ENCODE assay signal across 8 mouse cellular contexts in the genomic region with DNA sequence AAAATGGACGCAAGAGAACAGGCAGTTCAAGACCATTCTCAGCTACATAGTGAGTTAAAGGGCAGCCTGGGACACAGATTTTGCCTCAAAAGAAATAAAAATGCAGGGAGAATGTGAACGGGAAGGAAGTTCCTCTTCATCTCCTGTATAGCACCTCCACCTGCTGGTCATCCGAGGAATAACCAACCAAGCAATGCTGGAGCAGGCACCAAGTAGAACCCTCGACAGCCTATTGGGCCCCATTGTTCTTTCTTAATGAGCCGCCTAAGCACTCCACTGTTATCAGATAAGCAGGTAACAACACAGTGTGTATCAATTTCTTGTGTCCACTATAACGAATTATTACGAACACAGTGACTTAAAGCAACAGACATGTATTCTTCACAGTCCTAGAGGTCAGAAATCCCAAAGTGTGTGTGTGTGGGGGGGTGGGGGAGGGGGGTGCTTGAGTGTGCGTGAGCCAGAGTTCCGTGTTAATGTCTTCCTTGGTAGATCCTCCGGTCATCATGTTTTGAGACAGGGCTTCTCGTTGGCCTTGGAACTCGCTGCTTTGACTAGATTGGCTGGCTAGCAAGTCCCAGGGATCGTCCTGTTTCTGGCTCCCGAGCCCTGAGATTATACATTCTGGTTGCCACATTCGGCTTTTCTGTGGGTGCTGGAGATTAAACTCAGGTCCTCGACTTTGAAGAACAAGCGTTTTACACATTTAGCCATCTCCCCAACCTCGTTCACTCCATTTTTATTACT. TPM values are rescaled to one million over a fixed set of nuclear protein-coding genes. Genes with fewer than 3 reads are reported as not detected.
DNase-seq lines count a peak whose midpoint lies in the region; ATAC-seq and TF ChIP-seq lines count a peak whose summit lies in the region.

No protein-coding gene starts in this region.

- 28% methylated on average over 18 of the region's 18 CpGs for WGBS in forebrain, embryonic 11.5 days
- 19% methylated on average over 18 of the region's 18 CpGs for WGBS in heart, embryonic 16.5 days
- WGBS in liver, embryonic 14.5 days (ENCODE audit: insufficient replicate concordance) = 17% methylated on average over 18 of the region's 18 CpGs
- 36% methylated on average over 18 of the region's 18 CpGs for WGBS in neural tube, embryonic 12.5 days
- 26% methylated on average over 18 of the region's 18 CpGs for WGBS in stomach, postnatal 0 days

- H3K27ac ChIP-seq in forebrain, embryonic 11.5 days (ENCODE audit: low read depth, low read length) = no peak overlapping the region
- no peak overlapping the region; the same call in 1 of the 2 replicates for H3K27ac ChIP-seq in heart, embryonic 16.5 days (ENCODE audit: low read length)
- no peak overlapping the region for H3K27ac ChIP-seq in liver, embryonic 14.5 days
- no peak overlapping the region for H3K27ac ChIP-seq in neural tube, embryonic 12.5 days
- no peak overlapping the region for H3K27ac ChIP-seq in stomach, postnatal 0 days (replicated peaks)

- no peaks in the 10 kb centered on the region for H3K27me3 ChIP-seq in forebrain, embryonic 11.5 days (ENCODE audit: control insufficient read depth, insufficient read depth, low read length)
- no peaks in the 10 kb centered on the region for H3K27me3 ChIP-seq in heart, embryonic 16.5 days (ENCODE audit: control insufficient read depth, insufficient read depth, low read length)
- no peaks in the 10 kb centered on the region for H3K27me3 ChIP-seq in liver, embryonic 14.5 days (ENCODE audit: control insufficient read depth, insufficient read depth, low read length)
- H3K27me3 ChIP-seq in neural tube, embryonic 12.5 days (replicated peaks) = no peaks in the 10 kb centered on the region
- H3K27me3 ChIP-seq in stomach, postnatal 0 days (ENCODE audit: control insufficient read depth, insufficient read depth, low read length) = no peaks in the 10 kb centered on the region

- peak overlapping the region; percentile 24 for H3K4me2 ChIP-seq in forebrain, embryonic 11.5 days (ENCODE audit: low read depth, low read length, severe bottlenecking)
- H3K4me2 ChIP-seq in heart, embryonic 16.5 days (ENCODE audit: low read depth, low read length) = peak overlapping the region; percentile 63
- H3K4me2 ChIP-seq in liver, embryonic 14.5 days (ENCODE audit: low read depth) = peak overlapping the region; percentile 56
- peak overlapping the region; percentile 49 for H3K4me2 ChIP-seq in neural tube, embryonic 12.5 days (replicated peaks)
- H3K4me2 ChIP-seq in stomach, postnatal 0 days (replicated peaks; ENCODE audit: low read depth) = peak overlapping the region; percentile 44

- no peaks in the 10 kb centered on the region for H3K36me3 ChIP-seq in forebrain, embryonic 11.5 days (ENCODE audit: control insufficient read depth, insufficient read depth, low read length)
- no peaks in the 10 kb centered on the region for H3K36me3 ChIP-seq in heart, embryonic 16.5 days (ENCODE audit: control insufficient read depth, insufficient read depth)
- no peaks in the 10 kb centered on the region for H3K36me3 ChIP-seq in liver, embryonic 14.5 days (replicated peaks; ENCODE audit: control insufficient read depth, insufficient read depth, low read depth)
- no peaks in the 10 kb centered on the region for H3K36me3 ChIP-seq in neural tube, embryonic 12.5 days
- H3K36me3 ChIP-seq in stomach, postnatal 0 days (ENCODE audit: control insufficient read depth, insufficient read depth, low read length) = no peaks in the 10 kb centered on the region

- ATAC-seq in CD4-positive, CD25-positive, alpha-beta regulatory T cell, adult 4 months = peak; percentile 94
- peak; percentile 89 for ATAC-seq in forebrain, embryonic 11.5 days (replicated peaks; ENCODE audit: low FRiP score)
- peak; percentile 55; the same call in 1 of the 2 replicates for ATAC-seq in heart, embryonic 16.5 days (replicated peaks; ENCODE audit: extremely low read depth, insufficient read depth, low FRiP score)
- peak; percentile 76 for ATAC-seq in liver, embryonic 14.5 days (ENCODE audit: insufficient read depth)
- ATAC-seq in neural tube, embryonic 12.5 days (ENCODE audit: low FRiP score, low read depth) = peak; percentile 92
- peak; percentile 71 for ATAC-seq in stomach, postnatal 0 days (ENCODE audit: low FRiP score, low TSS enrichment)

- no peaks in the 10 kb centered on the region for H3K9me3 ChIP-seq in forebrain, embryonic 11.5 days (ENCODE audit: control insufficient read depth, low read length)
- H3K9me3 ChIP-seq in heart, embryonic 16.5 days (replicated peaks; ENCODE audit: control insufficient read depth, low read length) = no peaks in the 10 kb centered on the region
- no peaks in the 10 kb centered on the region for H3K9me3 ChIP-seq in liver, embryonic 14.5 days (ENCODE audit: control insufficient read depth, low read length)
- no peaks in the 10 kb centered on the region for H3K9me3 ChIP-seq in neural tube, embryonic 12.5 days
- H3K9me3 ChIP-seq in stomach, postnatal 0 days (ENCODE audit: control insufficient read depth, low read length) = no peaks in the 10 kb centered on the region

- 0 out of 2 replicates have a peak overlapping the region, but pooled peaks have one; percentile 1 for H3K9ac ChIP-seq in forebrain, embryonic 11.5 days (ENCODE audit: low read length)
- H3K9ac ChIP-seq in heart, embryonic 16.5 days (ENCODE audit: low read length) = peak overlapping the region; percentile 54
- no peak overlapping the region; the same call in 1 of the 2 replicates for H3K9ac ChIP-seq in liver, embryonic 14.5 days (replicated peaks)
- no peak overlapping the region; the same call in 1 of the 2 replicates for H3K9ac ChIP-seq in neural tube, embryonic 12.5 days
- no peak overlapping the region for H3K9ac ChIP-seq in stomach, postnatal 0 days (ENCODE audit: low read length)

- H3K4me3 ChIP-seq in forebrain, embryonic 11.5 days (ENCODE audit: low read depth, low read length) = peak overlapping the region; percentile 6; the same call in 1 of the 2 replicates
- H3K4me3 ChIP-seq in heart, embryonic 16.5 days (ENCODE audit: low read length) = peak overlapping the region; percentile 45
- peak overlapping the region; percentile 32 to 56 for H3K4me3 ChIP-seq in liver, embryonic 14.5 days (ENCODE audit: insufficient read depth in 1 of 2, low read depth in 2 of 2, low read length in 2 of 2)
- H3K4me3 ChIP-seq in neural tube, embryonic 12.5 days = peak overlapping the region; percentile 20; the same call in 1 of the 2 replicates
- peak overlapping the region; percentile 18 for H3K4me3 ChIP-seq in stomach, postnatal 0 days (ENCODE audit: low read depth, low read length)

- peak; percentile 67 for DNase-seq in c-Kit-positive CD71-negative TER-119-negative erythroid progenitor cells, embryonic 14.5 days (ENCODE audit: low read depth)
- peak; percentile 83 for DNase-seq in forebrain, embryonic 11.5 days (ENCODE audit: low spot score)
- peak; percentile 77 to 82 for DNase-seq in kidney, postnatal 25 days
- peak; percentile 49 to 61 (median 53) for DNase-seq in liver, embryonic 14.5 days (ENCODE audit: low read depth in 3 of 3, low spot score in 3 of 3)
- DNase-seq in stomach, postnatal 0 days (ENCODE audit: low spot score) = peak; percentile 69

- peak; percentile 76 for TF ChIP-seq CTCF in liver, embryonic 14.5 days (IDR thresholded peaks at IDR 0.05; ENCODE audit: low read depth)
- peak; percentile 84 for TF ChIP-seq CTCF in stomach, postnatal 0 days (IDR thresholded peaks at IDR 0.05; ENCODE audit: low read depth)

- H3K4me1 ChIP-seq in forebrain, embryonic 11.5 days (replicated peaks; ENCODE audit: control insufficient read depth, insufficient read depth, low read length) = no peaks in the 10 kb centered on the region
- no peaks in the 10 kb centered on the region for H3K4me1 ChIP-seq in heart, embryonic 16.5 days (ENCODE audit: control insufficient read depth, insufficient read depth, low read length)
- H3K4me1 ChIP-seq in liver, embryonic 14.5 days (replicated peaks; ENCODE audit: control insufficient read depth in 2 of 2, insufficient read depth in 2 of 2, low read length in 1 of 2) = no peaks in the 10 kb centered on the region
- no peaks in the 10 kb centered on the region for H3K4me1 ChIP-seq in neural tube, embryonic 12.5 days
- H3K4me1 ChIP-seq in stomach, postnatal 0 days (replicated peaks; ENCODE audit: control insufficient read depth, insufficient read depth) = no peaks in the 10 kb centered on the region

- TF ChIP-seq EP300 in liver, embryonic 14.5 days (IDR thresholded peaks at IDR 0.05; ENCODE audit: low read depth) = no peak
- no peak for TF ChIP-seq EP300 in stomach, postnatal 0 days (optimal IDR thresholded peaks at IDR 0.05)

RNA-seq across cellular contexts. Expression of a gene that starts 15.6 kb away (rescaled TPM):
- 100 to 1,000 TPM; 128 to 183 TPM for polyA plus RNA-seq in CD4-positive, CD25-positive, alpha-beta regulatory T cell, adult 4 months (2017; shearing (Covaris generic))
- polyA plus RNA-seq in forebrain, embryonic 11.5 days (2014; fragmentation: Nextera tagmentation; extraction: Ambion mirVana) = 505 and 518 TPM in 2 replicates
- polyA plus RNA-seq in heart, embryonic 16.5 days (2015; fragmentation: Nextera tagmentation; extraction: Ambion mirVana) = 585 and 699 TPM in 2 replicates
- 99.2 and 148 TPM in 2 replicates for polyA plus RNA-seq in liver, embryonic 14.5 days (2012; rRNA removed)
- 133 and 153 TPM in 2 replicates for polyA plus RNA-seq in liver, embryonic 14.5 days (2014; fragmentation: Nextera tagmentation; extraction: Ambion mirVana)
- polyA plus RNA-seq in neural tube, embryonic 12.5 days (2016; fragmentation: Nextera tagmentation; extraction: Ambion mirVana) = 310 and 332 TPM in 2 replicates
- polyA plus RNA-seq in stomach, postnatal 0 days (2015; fragmentation: Nextera tagmentation; extraction: Ambion mirVana) = 143 and 166 TPM in 2 replicates

RNA-seq across cellular contexts. Expression of a gene that starts 28.3 kb away (rescaled TPM):
- polyA plus RNA-seq in CD4-positive, CD25-positive, alpha-beta regulatory T cell, adult 4 months (2017; shearing (Covaris generic)) = not detected
- polyA plus RNA-seq in forebrain, embryonic 11.5 days (2014; fragmentation: Nextera tagmentation; extraction: Ambion mirVana) = 0.12 and 0.41 TPM in 2 replicates
- polyA plus RNA-seq in heart, embryonic 16.5 days (2015; fragmentation: Nextera tagmentation; extraction: Ambion mirVana) = 0.42 and 0.84 TPM in 2 replicates
- polyA plus RNA-seq in liver, embryonic 14.5 days (2012; rRNA removed) = 0.28 and 0.51 TPM in 2 replicates
- polyA plus RNA-seq in liver, embryonic 14.5 days (2014; fragmentation: Nextera tagmentation; extraction: Ambion mirVana) = 0.57 and 1.4 TPM in 2 replicates
- 0.27 and 0.45 TPM in 2 replicates for polyA plus RNA-seq in neural tube, embryonic 12.5 days (2016; fragmentation: Nextera tagmentation; extraction: Ambion mirVana)
- polyA plus RNA-seq in stomach, postnatal 0 days (2015; fragmentation: Nextera tagmentation; extraction: Ambion mirVana) = 0.54 and 0.78 TPM in 2 replicates

RNA-seq across cellular contexts. Expression of a gene that starts 49.7 kb away (rescaled TPM):
- 10 to 100 TPM; 44.2 to 52.8 TPM for polyA plus RNA-seq in CD4-positive, CD25-positive, alpha-beta regulatory T cell, adult 4 months (2017; shearing (Covaris generic))
- 13.6 and 14.6 TPM in 2 replicates for polyA plus RNA-seq in forebrain, embryonic 11.5 days (2014; fragmentation: Nextera tagmentation; extraction: Ambion mirVana)
- polyA plus RNA-seq in heart, embryonic 16.5 days (2015; fragmentation: Nextera tagmentation; extraction: Ambion mirVana) = 17.6 and 23.5 TPM in 2 replicates
- polyA plus RNA-seq in liver, embryonic 14.5 days (2012; rRNA removed) = 2.7 and 3.3 TPM in 2 replicates
- 7.5 and 8.1 TPM in 2 replicates for polyA plus RNA-seq in liver, embryonic 14.5 days (2014; fragmentation: Nextera tagmentation; extraction: Ambion mirVana)
- polyA plus RNA-seq in neural tube, embryonic 12.5 days (2016; fragmentation: Nextera tagmentation; extraction: Ambion mirVana) = 12.0 and 13.2 TPM in 2 replicates
- polyA plus RNA-seq in stomach, postnatal 0 days (2015; fragmentation: Nextera tagmentation; extraction: Ambion mirVana) = 9.5 and 10.2 TPM in 2 replicates

Comparison
In these comparisons a context has a peak if more than half of its experiments do, and no peak if none do; other contexts are left out.
1. H3K9ac ChIP-seq: peak in forebrain, embryonic 11.5 days (single experiment) and heart, embryonic 16.5 days (single experiment); none in liver, embryonic 14.5 days (single experiment), neural tube, embryonic 12.5 days (single experiment) and stomach, postnatal 0 days (single experiment).
2. Peak in every context shown above with its lines, with median percentiles within 50 percentile points of each other: ATAC-seq, DNase-seq, H3K4me2 ChIP-seq and H3K4me3 ChIP-seq.